Mouse (Mus musculus): Measurements from ENCODE around the gene Prmt1. TPM values are rescaled to one million over a fixed set of nuclear protein-coding genes. Genes with fewer than 3 reads are reported as not detected.

The Prmt1 gene
- total RNA-seq (2023) = 116 TPM

DNA sequence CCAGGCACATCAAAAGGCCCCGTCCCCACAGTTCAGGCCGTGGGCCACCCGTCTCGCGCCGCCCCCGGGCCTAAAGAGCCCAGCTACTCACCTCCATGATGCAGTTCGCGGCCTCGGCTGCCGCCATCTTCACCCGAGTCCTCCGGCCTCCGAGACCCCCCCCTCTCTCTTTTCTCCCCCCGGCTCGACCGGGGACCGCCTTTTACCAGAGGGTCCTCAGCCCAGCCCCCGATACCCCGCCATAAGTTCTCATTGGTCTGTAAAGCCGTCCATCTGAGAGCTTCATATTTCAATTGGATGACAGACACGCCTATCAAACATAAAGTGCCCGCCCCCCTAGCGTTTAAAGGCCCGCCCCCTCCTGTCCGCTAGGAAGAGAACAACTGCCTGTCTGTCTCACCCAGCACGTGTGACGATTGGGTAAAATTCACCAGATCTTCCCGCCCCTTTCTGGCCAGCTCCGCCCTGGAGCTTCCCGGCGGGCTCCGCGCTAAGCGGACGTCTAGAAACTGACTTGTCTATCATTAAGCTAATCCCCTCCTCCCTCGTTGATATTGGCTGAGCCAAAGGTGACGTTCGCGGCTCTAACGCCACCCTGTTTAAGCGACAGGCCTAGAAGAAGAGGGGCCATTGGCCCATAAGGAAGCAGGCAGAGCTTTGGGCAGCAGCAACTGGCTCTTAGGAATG is at the start of gene Prmt1:
Gene Prmt1 (minus strand): TSS at position 377 of the 687 bp plus-strand sequence.

DNA sequence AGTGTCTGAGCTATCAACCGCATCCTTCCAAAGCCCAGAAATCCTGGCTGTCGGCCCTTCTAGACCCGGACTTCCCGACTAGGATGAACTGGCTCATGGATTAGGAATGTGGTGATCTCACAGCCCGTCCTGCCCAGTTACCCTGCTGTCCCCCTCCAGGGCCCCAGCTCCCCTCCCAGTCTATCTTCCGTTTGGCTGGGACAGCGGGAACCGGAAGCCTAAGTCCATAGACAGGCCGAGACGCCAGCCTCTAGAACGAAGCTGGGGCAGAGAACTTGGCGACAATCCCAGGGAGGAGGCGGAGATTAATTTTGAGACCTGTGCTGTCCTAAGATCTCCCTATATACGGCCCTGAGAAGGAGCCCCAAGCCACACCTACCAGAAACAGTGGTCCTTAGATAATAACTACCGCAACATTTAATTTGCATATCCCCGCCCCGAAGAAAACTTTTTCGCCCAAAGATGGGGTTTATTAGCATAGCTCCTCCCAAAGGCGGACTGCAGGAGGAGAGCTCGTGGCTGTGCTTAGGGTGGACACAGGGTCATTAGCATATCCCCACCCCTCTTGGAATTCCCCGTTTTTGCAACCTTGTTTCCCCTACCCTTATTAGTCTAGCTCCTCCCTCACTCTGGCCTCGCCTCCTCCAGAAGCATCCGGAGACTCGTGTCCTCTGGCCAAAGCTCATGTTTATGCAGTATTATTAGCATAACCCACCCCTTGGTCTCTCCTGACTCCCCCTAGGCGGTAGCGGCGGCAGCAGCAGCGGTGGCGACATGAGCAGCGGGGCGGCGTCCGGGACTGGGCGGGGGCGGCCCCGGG is 31.1 kb upstream of the Prmt1 start, which contains the start of gene Rras:
Gene Rras (plus strand): TSS at position 720 of the 820 bp plus-strand sequence.

DNA sequence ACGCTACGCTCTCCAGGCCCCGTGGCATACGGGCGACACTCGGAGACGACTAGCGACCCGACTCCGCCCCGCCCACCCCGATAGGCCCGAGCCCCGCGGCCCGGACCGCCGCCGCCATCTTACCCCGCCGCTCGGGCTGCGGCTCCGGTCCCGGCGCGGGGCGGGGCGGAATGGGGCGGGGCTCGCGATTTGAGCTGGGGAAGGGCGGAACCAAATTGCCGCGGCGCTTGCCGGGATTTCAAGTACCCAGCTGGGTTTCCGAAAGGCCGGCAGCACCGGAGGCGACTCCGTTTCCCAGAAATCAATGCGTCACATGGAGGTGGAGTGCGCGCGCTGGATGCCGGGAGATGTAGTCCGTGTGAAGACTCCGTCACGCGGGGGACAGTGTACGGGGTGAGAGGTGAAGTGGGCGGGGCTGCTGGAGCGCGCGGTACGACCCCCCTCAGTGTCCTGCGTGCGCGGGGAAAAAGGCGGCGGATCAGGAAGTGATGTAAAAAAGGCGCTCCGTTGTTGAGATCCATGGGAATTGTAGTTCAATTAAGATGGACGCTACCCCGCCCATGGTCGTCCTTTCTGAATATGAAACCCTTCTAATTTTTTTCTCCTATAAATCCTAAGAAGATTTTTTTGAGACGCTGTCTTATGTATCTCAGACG is 29.7 kb upstream of the Prmt1 start, which contains the start of gene Scaf1:
Gene Scaf1 (minus strand): TSS at position 407 of the 656 bp plus-strand sequence.

DNA sequence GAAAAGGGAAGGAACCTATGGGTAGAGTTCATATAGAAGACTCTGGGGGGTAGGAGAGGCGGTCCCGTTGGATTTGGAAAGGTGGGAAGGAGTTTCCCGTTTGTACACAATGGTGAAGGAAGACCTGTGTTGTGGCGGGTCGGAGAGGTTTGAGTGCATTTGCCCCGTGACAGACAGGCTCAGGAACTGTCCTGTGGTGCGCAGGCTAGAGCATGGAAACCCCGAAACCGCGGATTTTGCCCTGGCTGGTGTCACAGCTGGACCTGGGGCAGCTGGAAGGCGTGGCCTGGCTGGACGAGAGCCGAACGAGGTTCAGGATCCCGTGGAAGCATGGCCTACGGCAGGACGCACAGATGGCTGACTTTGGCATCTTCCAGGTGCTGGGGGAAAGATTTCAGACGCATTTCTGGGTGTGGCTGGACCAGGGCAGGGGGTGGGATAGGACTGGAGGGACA is 12.2 kb upstream of the Prmt1 start, which contains the start of gene Bcl2l12:
Gene Bcl2l12 (minus strand): TSS at position 212 of the 455 bp plus-strand sequence.

DNA sequence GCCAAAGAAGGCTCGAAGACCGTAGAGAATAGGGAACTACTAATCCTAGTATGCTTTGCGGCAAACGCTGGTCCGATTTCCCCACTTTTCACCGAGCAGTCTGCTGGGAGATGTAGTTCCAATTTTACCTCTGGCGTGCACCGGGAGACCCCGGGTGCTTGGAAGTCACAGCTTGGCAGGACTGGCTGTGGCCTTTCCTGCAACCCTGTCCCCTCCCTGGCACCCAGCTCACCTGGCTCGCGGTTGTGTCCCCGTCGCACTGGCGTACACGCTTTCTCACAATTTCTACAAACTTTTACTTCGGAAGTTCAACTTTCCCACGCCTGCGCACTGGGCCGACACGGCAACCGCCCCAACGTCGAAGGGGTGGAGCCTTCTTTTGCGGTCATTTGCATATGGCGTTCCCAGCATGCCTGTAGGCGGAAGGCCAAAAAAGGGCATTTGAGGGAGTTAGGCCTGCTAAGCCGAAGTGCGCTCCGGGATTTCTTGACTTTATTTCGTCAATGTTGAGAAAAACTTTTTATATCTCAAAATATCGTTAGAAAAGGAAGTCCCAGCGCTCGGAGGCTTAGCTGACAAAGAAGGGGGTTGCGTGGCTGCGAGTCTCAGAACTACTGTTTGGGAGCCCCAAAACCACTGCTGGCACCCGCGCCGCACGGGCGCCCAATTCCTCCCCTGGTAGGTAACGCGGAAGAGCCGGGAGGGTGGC is 11.0 kb upstream of the Prmt1 start, which contains the start of gene Irf3:
Gene Irf3 (plus strand): TSS at position 418 of the 709 bp plus-strand sequence.

DNA sequence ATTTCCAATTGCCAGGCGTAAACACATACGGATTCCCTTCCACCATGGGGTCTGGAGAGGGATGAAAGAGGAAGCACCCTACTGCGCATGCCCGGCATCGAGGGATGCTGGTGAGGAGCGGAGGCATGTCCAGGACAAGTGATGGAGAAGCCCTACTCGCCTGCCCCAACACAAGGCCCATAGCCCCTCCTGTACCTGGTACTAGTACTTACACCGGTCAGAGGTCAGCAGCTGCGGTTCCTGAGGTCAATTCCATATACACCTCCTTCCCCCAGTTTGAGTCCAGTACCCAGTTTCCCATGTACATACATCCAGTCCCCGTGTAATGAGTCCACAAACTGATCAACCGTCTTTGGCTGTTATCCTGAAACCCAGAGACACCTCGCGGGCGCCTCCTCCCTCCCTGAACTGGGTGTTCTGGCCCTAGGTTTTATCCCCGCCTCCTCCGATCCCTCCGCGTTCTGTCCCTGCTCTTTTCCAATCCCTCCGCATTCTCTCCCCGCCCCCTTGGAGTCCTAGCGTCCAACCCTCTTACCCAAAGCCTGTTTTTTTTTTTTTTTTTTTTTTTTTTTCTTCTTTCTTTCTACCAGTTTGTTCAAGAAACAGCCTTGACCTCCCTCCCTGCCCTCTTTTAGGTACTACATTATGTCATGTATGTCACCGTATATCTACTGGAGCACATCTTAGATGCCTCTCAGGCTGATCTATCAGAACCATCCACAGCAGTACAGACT is 11.8 kb downstream of the Prmt1 start, which contains the start of gene Cpt1c:
Gene Cpt1c (minus strand): TSS at position 469 of the 734 bp plus-strand sequence.

DNA sequence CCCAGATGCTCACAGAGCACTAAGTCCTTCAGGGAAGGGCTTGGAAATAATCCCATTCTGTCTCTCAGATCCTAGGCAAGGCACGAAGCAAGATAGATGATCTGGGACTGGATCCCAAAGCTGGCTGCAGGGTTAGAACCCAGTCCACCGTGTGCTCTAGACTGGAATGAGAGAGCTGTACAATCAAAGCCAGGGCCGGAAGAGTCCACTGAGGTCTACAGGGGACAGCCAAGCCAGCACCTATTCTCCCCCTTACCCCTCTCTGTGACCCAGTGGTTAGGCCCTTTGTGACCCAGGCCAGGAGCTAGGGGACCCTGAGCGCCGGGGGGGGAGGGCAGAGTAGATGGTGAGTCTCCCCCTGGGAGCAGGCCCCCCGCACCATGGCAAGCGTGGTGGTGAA is 43.5 kb downstream of the Prmt1 start, which contains the start of gene Tsks:
Gene Tsks (plus strand): TSS at position 301 of the 400 bp plus-strand sequence.

DNA sequence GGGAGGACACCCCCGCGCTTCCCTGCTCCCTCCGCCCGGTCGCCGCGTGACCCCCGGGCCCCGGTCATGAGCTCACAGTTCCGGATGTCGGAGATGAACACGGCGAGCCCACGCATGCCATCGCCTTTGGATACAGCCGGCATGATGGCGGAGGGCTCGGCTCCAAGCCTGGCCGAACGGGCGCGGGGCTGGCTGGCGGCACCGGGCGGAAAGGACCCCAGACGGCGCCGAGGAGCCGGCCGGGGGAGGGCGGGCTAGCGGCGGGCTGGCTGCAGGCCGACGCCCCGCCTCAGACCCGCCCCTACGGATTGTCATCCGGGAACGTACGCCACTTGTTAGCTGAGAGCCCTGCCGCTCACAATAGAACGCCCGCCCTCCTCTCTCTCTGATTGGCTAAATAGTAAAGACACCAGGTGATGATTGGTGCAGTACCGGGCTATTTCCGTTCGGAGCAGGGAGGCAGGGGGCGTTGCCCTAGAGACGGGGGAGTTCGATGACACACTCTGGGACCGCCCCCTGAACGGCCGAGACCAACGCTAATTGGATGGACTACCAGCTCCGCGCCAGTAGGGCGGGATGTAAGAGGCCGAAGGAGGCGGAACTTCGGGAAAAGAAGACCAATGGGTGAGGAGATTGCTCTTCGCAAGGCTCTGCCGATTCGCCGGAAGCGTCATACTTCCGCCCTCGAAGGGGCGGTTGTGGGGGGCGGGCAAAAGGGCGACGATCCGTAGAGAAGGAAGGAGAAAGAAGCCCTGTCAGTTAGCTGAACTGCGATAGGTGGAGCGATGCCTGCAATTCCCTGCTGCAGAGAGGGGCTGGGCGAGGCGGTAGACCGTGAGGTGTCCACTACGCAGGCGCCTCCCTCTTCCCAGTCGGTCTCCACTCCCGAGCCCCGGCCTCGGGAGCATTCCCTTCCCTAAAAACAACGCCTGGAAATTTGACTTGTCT is 56.9 kb downstream of the Prmt1 start, which contains the start of gene Ap2a1:
Gene Ap2a1 (minus strand): TSS at position 293 of the 948 bp plus-strand sequence.

Other genes starting within 250 kb of the Prmt1 start
- gene Vrk3, start 238.2 kb downstream of the Prmt1 start, total RNA-seq (2023) = 70.7 TPM
- gene Zfp473, start 235.5 kb downstream of the Prmt1 start, total RNA-seq (2023) = 0.88 TPM
- 30.5 TPM for gene Nup62, start 170.5 kb downstream of the Prmt1 start, total RNA-seq (2023)
- 11.5 TPM for gene Il4i1, start 170.2 kb downstream of the Prmt1 start, total RNA-seq (2023)
- 5.1 TPM for gene Atf5, start 169.9 kb downstream of the Prmt1 start, total RNA-seq (2023)
- gene Akt1s1, start 137.6 kb downstream of the Prmt1 start, total RNA-seq (2023) = 40.7 TPM
- gene Tbc1d17, start 137.5 kb downstream of the Prmt1 start, total RNA-seq (2023) = 102 TPM
- gene Pnkp, start 129.4 kb downstream of the Prmt1 start, total RNA-seq (2023) = 51.4 TPM
- gene Ptov1, start 116.8 kb downstream of the Prmt1 start, total RNA-seq (2023) = 17.6 TPM
- 74.7 TPM for gene Med25, start 93.9 kb downstream of the Prmt1 start, total RNA-seq (2023)
- gene Fuz, start 90.5 kb downstream of the Prmt1 start, total RNA-seq (2023) = 18.1 TPM
- 71.6 TPM for gene Ap2a1, start 57.1 kb downstream of the Prmt1 start, total RNA-seq (2023)
- gene Tsks, start 43.4 kb downstream of the Prmt1 start, total RNA-seq (2023) = not detected
- 0.76 TPM for gene Cpt1c, start 11.7 kb downstream of the Prmt1 start, total RNA-seq (2023)
- 134 TPM for gene Irf3, start 11.1 kb upstream of the Prmt1 start, total RNA-seq (2023)
- gene Bcl2l12, start 12.1 kb upstream of the Prmt1 start, total RNA-seq (2023) = 12.2 TPM
- gene Scaf1, start 29.8 kb upstream of the Prmt1 start, total RNA-seq (2023) = 92.7 TPM
- gene Rras, start 31.4 kb upstream of the Prmt1 start, total RNA-seq (2023) = 5.5 TPM
- 68.4 TPM for gene Prr12, start 66.3 kb upstream of the Prmt1 start, total RNA-seq (2023)
- 75.9 TPM for gene Nosip, start 75.9 kb upstream of the Prmt1 start, total RNA-seq (2023)
- gene Prrg2, start 76.1 kb upstream of the Prmt1 start, total RNA-seq (2023) = 1.5 TPM
- 6.3 TPM for gene Rcn3, start 105.7 kb upstream of the Prmt1 start, total RNA-seq (2023)
- gene Fcgrt, start 117.3 kb upstream of the Prmt1 start, total RNA-seq (2023) = 16.1 TPM
- 3,007 TPM for gene Rps11, start 137.9 kb upstream of the Prmt1 start, total RNA-seq (2023)
- 5,416 TPM for gene Rpl13a, start 142.2 kb upstream of the Prmt1 start, total RNA-seq (2023)
- not detected for gene Gm45713, start 149.7 kb upstream of the Prmt1 start, total RNA-seq (2023)
- 212 TPM for gene Flt3l, start 149.9 kb upstream of the Prmt1 start, total RNA-seq (2023)
- 31.0 TPM for gene Pih1d1, start 167.7 kb upstream of the Prmt1 start, total RNA-seq (2023)
- 51.1 TPM for gene Aldh16a1, start 168.0 kb upstream of the Prmt1 start, total RNA-seq (2023)
- not detected for gene Slc17a7, start 177.4 kb upstream of the Prmt1 start, total RNA-seq (2023)
- not detected for gene Gfy, start 193.0 kb upstream of the Prmt1 start, total RNA-seq (2023)
- not detected for gene Pth2, start 194.4 kb upstream of the Prmt1 start, total RNA-seq (2023)
- not detected for gene Ccdc155, start 218.3 kb upstream of the Prmt1 start, total RNA-seq (2023)
- not detected for gene Dkkl1, start 225.6 kb upstream of the Prmt1 start, total RNA-seq (2023)
- not detected for gene Tead2, start 229.2 kb upstream of the Prmt1 start, total RNA-seq (2023)

Data from CD4-positive naive resting alpha-beta T cell, adult 76 days (primary cell).